In genomic region chr11:61305377-61305776, GRCm38 (mm10) we compare ENCODE assay signal across 9 mouse cellular contexts. TPM values are rescaled to one million over a fixed set of nuclear protein-coding genes. Genes with fewer than 3 reads are reported as not detected.
DNase-seq lines count a peak whose midpoint lies in the region; ATAC-seq and TF ChIP-seq lines count a peak whose summit lies in the region.
"Had no signal": no experiment of that assay in that cellular context is flagged by ENCODE, and none has a peak within 500 bp of the region (broad histone marks: within the 10 kb centered on the region; RNA-seq: fewer than 3 reads in every experiment).

No protein-coding gene starts in this region.

- ATAC-seq in midbrain, postnatal 0 days (ENCODE audit: low FRiP score): no peak
- no peak for ATAC-seq in midbrain, embryonic 15.5 days (replicated peaks)
- ATAC-seq in hindbrain, embryonic 14.5 days (ENCODE audit: low FRiP score): no peak

- no peaks in the 10 kb centered on the region for H3K36me3 ChIP-seq in midbrain, postnatal 0 days (ENCODE audit: insufficient read depth, low read length)
- no peaks in the 10 kb centered on the region for H3K36me3 ChIP-seq in midbrain, embryonic 15.5 days (replicated peaks)
- no peaks in the 10 kb centered on the region for H3K36me3 ChIP-seq in hindbrain, embryonic 14.5 days (replicated peaks; ENCODE audit: control insufficient read depth, insufficient read depth)
- H3K36me3 ChIP-seq: limb, embryonic 12.5 days had no signal

- no peak overlapping the region for H3K27ac ChIP-seq in cerebellum, adult 2 months (ENCODE audit: insufficient read depth, low read length)
- H3K27ac ChIP-seq in midbrain, postnatal 0 days (ENCODE audit: low read depth, low read length): no peak overlapping the region
- no peak overlapping the region for H3K27ac ChIP-seq in midbrain, embryonic 15.5 days
- no peak overlapping the region for H3K27ac ChIP-seq in hindbrain, embryonic 14.5 days
- H3K27ac ChIP-seq: limb, embryonic 12.5 days had no signal

- DNase-seq in cerebellum, adult 18-20 months: peak; percentile 29 to 35
- DNase-seq in cerebellum, adult 2 months: no peak
- no peak for DNase-seq in midbrain, postnatal 0 days (ENCODE audit: low spot score)
- peak; percentile 21 for DNase-seq in gastrocnemius, postnatal 14 days
- DNase-seq in mesoderm, embryonic 11.5 days (ENCODE audit: low read depth, low spot score): peak; percentile 33
- peak; percentile 84 for DNase-seq in thymus, postnatal 14 days
- DNase-seq in hindbrain, embryonic 14.5 days (ENCODE audit: low spot score): no peak

- no peak overlapping the region for H3K9ac ChIP-seq in midbrain, postnatal 0 days (replicated peaks; ENCODE audit: low read length, poor library complexity, severe bottlenecking)
- no peak overlapping the region for H3K9ac ChIP-seq in midbrain, embryonic 15.5 days
- H3K9ac ChIP-seq in hindbrain, embryonic 14.5 days: no peak overlapping the region
- H3K9ac ChIP-seq: limb, embryonic 12.5 days had no signal

- no peaks in the 10 kb centered on the region for H3K4me1 ChIP-seq in cerebellum, adult 2 months (ENCODE audit: control insufficient read depth, insufficient read depth, low read length)
- no peaks in the 10 kb centered on the region for H3K4me1 ChIP-seq in midbrain, postnatal 0 days (ENCODE audit: insufficient read depth, low read length)
- H3K4me1 ChIP-seq in midbrain, embryonic 15.5 days: no peaks in the 10 kb centered on the region
- H3K4me1 ChIP-seq in hindbrain, embryonic 14.5 days (replicated peaks; ENCODE audit: control insufficient read depth, insufficient read depth, low read length): no peaks in the 10 kb centered on the region

- no peak for TF ChIP-seq POLR2A in cerebellum, adult 2 months (IDR thresholded peaks at IDR 0.05; ENCODE audit: borderline replicate concordance, insufficient read depth, low read length)

- H3K4me2 ChIP-seq in midbrain, postnatal 0 days (ENCODE audit: low read depth, low read length, poor library complexity, severe bottlenecking): no peak overlapping the region
- no peak overlapping the region for H3K4me2 ChIP-seq in midbrain, embryonic 15.5 days
- no peak overlapping the region for H3K4me2 ChIP-seq in hindbrain, embryonic 14.5 days (replicated peaks)
- H3K4me2 ChIP-seq: limb, embryonic 12.5 days had no signal

- intact Hi-C loops in gastrocnemius, postnatal 14 days (cut with DNase I; ENCODE audit: low total_unique reads): loop anchor here (10.0 kb wide), 1 partner anchor 111 kb away; no protein-coding TSS in a partner anchor

- H3K27me3 ChIP-seq in cerebellum, adult 2 months (ENCODE audit: control insufficient read depth, insufficient read depth, low read length): no peaks in the 10 kb centered on the region
- no peaks in the 10 kb centered on the region for H3K27me3 ChIP-seq in midbrain, postnatal 0 days (ENCODE audit: insufficient read depth, low read length)
- H3K27me3 ChIP-seq in midbrain, embryonic 15.5 days (replicated peaks): no peaks in the 10 kb centered on the region
- H3K27me3 ChIP-seq in hindbrain, embryonic 14.5 days (ENCODE audit: control insufficient read depth, insufficient read depth, low read length): no peaks in the 10 kb centered on the region
- H3K27me3 ChIP-seq: limb, embryonic 12.5 days had no signal

- TF ChIP-seq CTCF in cerebellum, adult 2 months (IDR thresholded peaks at IDR 0.05; ENCODE audit: borderline replicate concordance, insufficient read depth, low read depth, low read length): no peak
- peak; percentile 42; the same call in 1 of the 2 replicates for TF ChIP-seq CTCF in midbrain, postnatal 0 days (IDR thresholded peaks at IDR 0.05)

- 75% methylated on average over 4 of the region's 4 CpGs for WGBS in cerebellum, adult 2 months
- 80% methylated on average over 4 of the region's 4 CpGs for WGBS in midbrain, postnatal 0 days
- WGBS in midbrain, embryonic 15.5 days: 80% methylated on average over 4 of the region's 4 CpGs
- 79% methylated on average over 4 of the region's 4 CpGs for WGBS in hindbrain, embryonic 14.5 days

- H3K9me3 ChIP-seq in midbrain, postnatal 0 days (ENCODE audit: low read length): peaks cover 4% of the 10 kb centered on the region; the same call in 1 of the 2 replicates
- no peaks in the 10 kb centered on the region for H3K9me3 ChIP-seq in midbrain, embryonic 15.5 days
- no peaks in the 10 kb centered on the region for H3K9me3 ChIP-seq in hindbrain, embryonic 14.5 days (ENCODE audit: control insufficient read depth, low read length)

- no peak overlapping the region for H3K4me3 ChIP-seq in cerebellum, adult 2 months (replicated peaks; ENCODE audit: insufficient read depth, low read depth, low read length)
- no peak overlapping the region for H3K4me3 ChIP-seq in midbrain, postnatal 0 days (ENCODE audit: low read depth, low read length)
- no peak overlapping the region for H3K4me3 ChIP-seq in midbrain, embryonic 15.5 days
- no peak overlapping the region for H3K4me3 ChIP-seq in hindbrain, embryonic 14.5 days (replicated peaks; ENCODE audit: low read length)
- H3K4me3 ChIP-seq: limb, embryonic 12.5 days had no signal

RNA-seq across cellular contexts. Expression of gene Slc47a2, which starts 37.3 kb away (rescaled TPM):
- polyA plus RNA-seq in cerebellum, adult 2 months (2012; rRNA removed): 0.07 and 0.11 TPM in 2 replicates
- 0.47 and 0.60 TPM in 2 replicates for total RNA-seq in midbrain, postnatal 0 days (2014; rRNA removed)
- 0.16 and 0.25 TPM in 2 replicates for polyA plus RNA-seq in midbrain, postnatal 0 days (2015; fragmentation: Nextera tagmentation; extraction: Ambion mirVana)
- polyA plus RNA-seq in midbrain, embryonic 15.5 days (2015; fragmentation: Nextera tagmentation; extraction: Ambion mirVana): not detected in 2 replicates
- not detected for total RNA-seq in gastrocnemius, postnatal 14 days (2021)
- 0.08 TPM in 1 of 2 replicates, not detected in the other for polyA plus RNA-seq in hindbrain, embryonic 14.5 days (2014; fragmentation: Nextera tagmentation; extraction: Ambion mirVana)
- polyA plus RNA-seq: limb, embryonic 12.5 days had no signal

RNA-seq across cellular contexts. Expression of gene Aldh3a2, which starts 38.1 kb away (rescaled TPM):
- polyA plus RNA-seq in cerebellum, adult 2 months (2012; rRNA removed): 68.4 and 74.8 TPM in 2 replicates
- total RNA-seq in midbrain, postnatal 0 days (2014; rRNA removed): 38.4 and 49.3 TPM in 2 replicates
- 33.6 and 33.9 TPM in 2 replicates for polyA plus RNA-seq in midbrain, postnatal 0 days (2015; fragmentation: Nextera tagmentation; extraction: Ambion mirVana)
- 27.0 and 27.3 TPM in 2 replicates for polyA plus RNA-seq in midbrain, embryonic 15.5 days (2015; fragmentation: Nextera tagmentation; extraction: Ambion mirVana)
- total RNA-seq in gastrocnemius, postnatal 14 days (2021): 10 to 100 TPM; 16.7 to 18.3 TPM
- polyA plus RNA-seq in hindbrain, embryonic 14.5 days (2014; fragmentation: Nextera tagmentation; extraction: Ambion mirVana): 28.0 and 37.3 TPM in 2 replicates

Comparison
In these comparisons a context has a peak if more than half of its experiments do, and no peak if none do; other contexts are left out.
1. DNase-seq: peak in cerebellum, adult 18-20 months (2 of 2), gastrocnemius, postnatal 14 days (single experiment), mesoderm, embryonic 11.5 days (single experiment) and thymus, postnatal 14 days (single experiment); none in cerebellum, adult 2 months (0 of 2), midbrain, postnatal 0 days (single experiment) and hindbrain, embryonic 14.5 days (single experiment).